ENCODE assay signal across 8 mouse cellular contexts in genomic region chr1:84839309-84840017, GRCm38 (mm10). TPM values are rescaled to one million over a fixed set of nuclear protein-coding genes. Genes with fewer than 3 reads are reported as not detected.
DNase-seq lines count a peak whose midpoint lies in the region; ATAC-seq lines count a peak whose summit lies in the region.

Gene Fbxo36 (plus strand): TSS chr1:84839841.

- H3K79me2 ChIP-seq in macrophage (ENCODE audit: inconsistent target) = peaks cover 57% of the 10 kb centered on the region

- peak within 1 kb of the TSS; percentile 96 for H3K9ac ChIP-seq in hindbrain, embryonic 16.5 days (ENCODE audit: low read depth, low read length)

- H3K36me3 ChIP-seq in hindbrain, embryonic 16.5 days (ENCODE audit: control insufficient read depth, insufficient read depth, low read length) = no peaks in the 10 kb centered on the region
- no peaks in the 10 kb centered on the region for H3K36me3 ChIP-seq in macrophage (ENCODE audit: inconsistent target)

- H3K27me3 ChIP-seq in hindbrain, embryonic 16.5 days (replicated peaks; ENCODE audit: control insufficient read depth, insufficient read depth, low read length) = no peaks in the 10 kb centered on the region

- peak within 1 kb of the TSS; percentile 86 for H3K4me2 ChIP-seq in hindbrain, embryonic 16.5 days (ENCODE audit: low read length)

- H3K4me1 ChIP-seq in hindbrain, embryonic 16.5 days (ENCODE audit: control insufficient read depth, insufficient read depth, low read depth, low read length) = peaks cover 14% of the 10 kb centered on the region

- peak within 1 kb of the TSS; percentile 71 for H3K4me3 ChIP-seq in hindbrain, embryonic 16.5 days (ENCODE audit: low read length)
- peak within 1 kb of the TSS; percentile 80 for H3K4me3 ChIP-seq in macrophage (ENCODE audit: inconsistent target)

- H3K9me3 ChIP-seq in hindbrain, embryonic 16.5 days (ENCODE audit: control insufficient read depth, low read length) = no peaks in the 10 kb centered on the region

- peak; percentile 89 for ATAC-seq in hindbrain, embryonic 16.5 days

- peak; percentile 88 for DNase-seq in WW6 (ENCODE audit: low read depth, low spot score)
- DNase-seq in cerebellum, postnatal 4 days (ENCODE audit: low spot score in 2 of 2) = peak; percentile 78 to 91
- DNase-seq in gastrocnemius, adult 18-20 months (ENCODE audit: low spot score) = peak; percentile 93
- peak; percentile 90 to 91 for DNase-seq in left cerebral cortex, adult 18-20 months (ENCODE audit: low spot score in 2 of 2)
- peak; percentile 91 for DNase-seq in right cerebral cortex, adult 18-20 months
- DNase-seq in urinary bladder, postnatal 10 days (ENCODE audit: low spot score) = peak; percentile 75

- H3K27ac ChIP-seq in hindbrain, embryonic 16.5 days (ENCODE audit: low read depth, low read length) = peak within 1 kb of the TSS; percentile 97
- H3K27ac ChIP-seq in macrophage = peak within 1 kb of the TSS; percentile 93

- WGBS in hindbrain, embryonic 16.5 days = 2% methylated on average over 51 of the region's 54 CpGs
- WGBS in macrophage (ENCODE audit: missing documents) = 1% methylated on average over 51 of the region's 54 CpGs

RNA-seq across cellular contexts. Expression of gene Fbxo36, which starts in this region (rescaled TPM):
- 1 to 10 TPM; 3.0 to 3.6 TPM for total RNA-seq in gastrocnemius, adult 18-20 months (2021)
- 6.1 and 7.6 TPM in 2 replicates for polyA plus RNA-seq in hindbrain, embryonic 16.5 days (2015; fragmentation: Nextera tagmentation; extraction: Ambion mirVana)
- 1 to 10 TPM; 2.2 to 3.9 TPM for total RNA-seq in left cerebral cortex, adult 18-20 months (2021)
- total RNA-seq in macrophage (2018; cell fraction: chromatin; rRNA removed) = 1 to 10 TPM in 8 of 26 experiments, under 1 TPM in 11, not detected in 7; 0.51 to 1.9 (median 0.97) TPM
- total RNA-seq in macrophage (2018; cell fraction: cytosol; rRNA removed) = 1 to 10 TPM; 1.7 to 4.2 (median 2.8) TPM
- 1 to 10 TPM in 6 of 26 experiments, under 1 TPM in 10, not detected in 10; 0.47 to 2.6 (median 0.87) TPM for total RNA-seq in macrophage (2018; cell fraction: nucleus; rRNA removed)
- polyA plus RNA-seq in macrophage (2018) = 2.8 to 6.1 TPM (median 5.5 TPM) in 3 replicates

Comparison
In these comparisons a context has a peak if more than half of its experiments do, and no peak if none do; other contexts are left out.
1. Peak in every context shown above with its lines: DNase-seq, ATAC-seq, H3K4me3 ChIP-seq and H3K27ac ChIP-seq.